Comparison of ENCODE assay signal across 27 mouse cellular contexts in genomic region chr11:51860666-51861065, GRCm38 (mm10).
"Had no signal": no experiment of that assay in that cellular context is flagged by ENCODE, and none has a peak within 500 bp of the region (broad histone marks: within the 10 kb centered on the region; RNA-seq: fewer than 3 reads in every experiment).

No protein-coding gene starts in this region.

- H3K4me3 ChIP-seq: embryonic facial prominence, embryonic 10.5 days; embryonic facial prominence, embryonic 12.5 days; embryonic facial prominence, embryonic 13.5 days; embryonic facial prominence, embryonic 15.5 days; erythroblast, embryonic 14.5 days; forebrain, embryonic 10.5 days; forebrain, embryonic 12.5 days; forebrain, embryonic 13.5 days; forebrain, embryonic 15.5 days; gastrocnemius, adult 2 months; heart, adult 2 months had no signal

- H3K36me3 ChIP-seq: embryonic facial prominence, embryonic 10.5 days; embryonic facial prominence, embryonic 12.5 days; embryonic facial prominence, embryonic 13.5 days; embryonic facial prominence, embryonic 15.5 days; forebrain, embryonic 10.5 days; forebrain, embryonic 12.5 days; forebrain, embryonic 15.5 days had no signal

- H3K4me2 ChIP-seq: embryonic facial prominence, embryonic 12.5 days; embryonic facial prominence, embryonic 13.5 days; embryonic facial prominence, embryonic 15.5 days; forebrain, embryonic 12.5 days; forebrain, embryonic 13.5 days; forebrain, embryonic 15.5 days had no signal

- H3K27ac ChIP-seq: embryonic facial prominence, embryonic 10.5 days; embryonic facial prominence, embryonic 12.5 days; embryonic facial prominence, embryonic 13.5 days; embryonic facial prominence, embryonic 15.5 days; forebrain, embryonic 10.5 days; forebrain, embryonic 12.5 days; forebrain, embryonic 13.5 days; forebrain, embryonic 15.5 days; gastrocnemius, adult 2 months; heart, adult 2 months had no signal

- H3K9me3 ChIP-seq: embryonic facial prominence, embryonic 10.5 days; embryonic facial prominence, embryonic 12.5 days; embryonic facial prominence, embryonic 13.5 days; embryonic facial prominence, embryonic 15.5 days; forebrain, embryonic 10.5 days; forebrain, embryonic 12.5 days; forebrain, embryonic 13.5 days; forebrain, embryonic 15.5 days had no signal

- ATAC-seq: forebrain, embryonic 13.5 days; forebrain, embryonic 14.5 days; forebrain, embryonic 15.5 days; forebrain, embryonic 16.5 days; forebrain, postnatal 0 days had no signal

- DNase-seq: cerebellum, adult 9-10 months; cerebellum, adult 9-11 months; cerebellum, postnatal 10 days; cerebellum, postnatal 14 days; cerebellum, postnatal 25 days; cerebellum, postnatal 36 days; embryo, embryonic 11 days; forebrain, postnatal 0 days; gastrocnemius, adult 2 months; gastrocnemius, postnatal 10 days; gastrocnemius, postnatal 14 days; gastrocnemius, postnatal 25 days; gastrocnemius, postnatal 36 days; heart, adult 11 months; heart, adult 18-20 months; heart, adult 2 months had no signal

- H3K9ac ChIP-seq: embryonic facial prominence, embryonic 12.5 days; embryonic facial prominence, embryonic 13.5 days; embryonic facial prominence, embryonic 15.5 days; forebrain, embryonic 12.5 days; forebrain, embryonic 13.5 days; forebrain, embryonic 15.5 days; forebrain, postnatal 0 days had no signal

- H3K27me3 ChIP-seq: embryonic facial prominence, embryonic 15.5 days had no signal
